Mouse (Mus musculus): Measurements from ENCODE around the gene Tnfrsf21.

Tnfrsf21 gene

GRCm38 (mm10) chr17:43016371-43017331 is at the start of gene Tnfrsf21:
Gene Tnfrsf21, plus strand, starts transcription at chr17:43016555.
- peak; percentile 35 to 71 for DNase-seq (ENCODE audit: low spot score in 2 of 2)

GRCm38 (mm10) chr17:42968174-42968573 is 48.2 kb upstream of the Tnfrsf21 start:
- DNase-seq (ENCODE audit: low spot score in 2 of 2), result no peak

- no peak for DNase-seq (ENCODE audit: low spot score in 2 of 2)
Measured at GRCm38 (mm10) chr17:42975312-42975996, 40.9 kb upstream of the Tnfrsf21 start.

GRCm38 (mm10) chr17:42977766-42978165 is 38.6 kb upstream of the Tnfrsf21 start:
- no peak for DNase-seq (ENCODE audit: low spot score in 2 of 2)

- DNase-seq (ENCODE audit: low spot score in 2 of 2), result no peak
Measured at GRCm38 (mm10) chr17:42978345-42978744, 38.0 kb upstream of the Tnfrsf21 start.

- no peak for DNase-seq (ENCODE audit: low spot score in 2 of 2)
Measured at GRCm38 (mm10) chr17:42981806-42982205, 34.5 kb upstream of the Tnfrsf21 start.

- no peak for DNase-seq (ENCODE audit: low spot score in 2 of 2)
Measured at GRCm38 (mm10) chr17:42982568-42982967, 33.8 kb upstream of the Tnfrsf21 start.

GRCm38 (mm10) chr17:42985837-42986589 is 30.3 kb upstream of the Tnfrsf21 start:
- DNase-seq (ENCODE audit: low spot score in 2 of 2), result peak in 1 of 2 experiments; percentile 20

GRCm38 (mm10) chr17:42987692-42988091 is 28.7 kb upstream of the Tnfrsf21 start:
- DNase-seq (ENCODE audit: low spot score in 2 of 2), result peak; percentile 9 to 15

GRCm38 (mm10) chr17:42989981-42990380 is 26.4 kb upstream of the Tnfrsf21 start:
- no peak for DNase-seq (ENCODE audit: low spot score in 2 of 2)

- no peak for DNase-seq (ENCODE audit: low spot score in 2 of 2)
Measured at GRCm38 (mm10) chr17:42991112-42991511, 25.2 kb upstream of the Tnfrsf21 start.

GRCm38 (mm10) chr17:42999446-42999977 is 16.8 kb upstream of the Tnfrsf21 start:
- DNase-seq (ENCODE audit: low spot score in 2 of 2), result no peak

GRCm38 (mm10) chr17:43000598-43000997 is 15.8 kb upstream of the Tnfrsf21 start:
- DNase-seq (ENCODE audit: low spot score in 2 of 2), result no peak

GRCm38 (mm10) chr17:43012718-43013117 is 3.6 kb upstream of the Tnfrsf21 start:
- peak in 1 of 2 experiments; percentile 32 for DNase-seq (ENCODE audit: low spot score in 2 of 2)

- peak; percentile 10 to 17 for DNase-seq (ENCODE audit: low spot score in 2 of 2)
Measured at GRCm38 (mm10) chr17:43017341-43018052, 1.1 kb downstream of the Tnfrsf21 start.

- no peak for DNase-seq (ENCODE audit: low spot score in 2 of 2)
Measured at GRCm38 (mm10) chr17:43018071-43018470, 1.7 kb downstream of the Tnfrsf21 start.

- DNase-seq (ENCODE audit: low spot score in 2 of 2), result no peak
Measured at GRCm38 (mm10) chr17:43019660-43020059, 3.3 kb downstream of the Tnfrsf21 start.

- no peak for DNase-seq (ENCODE audit: low spot score in 2 of 2)
Measured at GRCm38 (mm10) chr17:43021017-43021416, 4.7 kb downstream of the Tnfrsf21 start.

GRCm38 (mm10) chr17:43022056-43022455 is 5.7 kb downstream of the Tnfrsf21 start:
- no peak for DNase-seq (ENCODE audit: low spot score in 2 of 2)

GRCm38 (mm10) chr17:43023637-43024217 is 7.4 kb downstream of the Tnfrsf21 start:
- no peak for DNase-seq (ENCODE audit: low spot score in 2 of 2)

GRCm38 (mm10) chr17:43024531-43024930 is 8.2 kb downstream of the Tnfrsf21 start:
- DNase-seq (ENCODE audit: low spot score in 2 of 2), result no peak
